8 mouse cellular contexts compared by ENCODE assay signal in genomic region chr9:44326371-44327063, GRCm38 (mm10). TPM values are rescaled to one million over a fixed set of nuclear protein-coding genes. Genes with fewer than 3 reads are reported as not detected.
DNase-seq lines count a peak whose midpoint lies in the region; ATAC-seq and TF ChIP-seq lines count a peak whose summit lies in the region.

No protein-coding gene starts in this region.

- peaks cover 11% of the 10 kb centered on the region; the same call in 1 of the 2 replicates for H3K79me2 ChIP-seq in MEL (ENCODE audit: control insufficient read depth, insufficient read depth, low read length, poor library complexity)

- H3K27me3 ChIP-seq in MEL (ENCODE audit: control insufficient read depth in 1 of 2, insufficient read depth in 2 of 2, low read length in 2 of 2): no peaks in the 10 kb centered on the region
- no peaks in the 10 kb centered on the region for H3K27me3 ChIP-seq in forebrain, postnatal 0 days (ENCODE audit: insufficient read depth, low read length)

- TF ChIP-seq POLR2A in MEL (IDR thresholded peaks at IDR 0.05; ENCODE audit: control insufficient read depth in 1 of 2, insufficient read depth in 1 of 2, low read depth in 1 of 2, low read length in 2 of 2, poor library complexity in 1 of 2): peak in 1 of 2 experiments; percentile 61; a peak in 1 of 4 replicates
- peak; percentile 84; the same call in 1 of the 2 replicates for TF ChIP-seq POLR2A in lung, adult 2 months (IDR thresholded peaks at IDR 0.05; ENCODE audit: borderline replicate concordance, extremely low read depth, low read depth, low read length)

- TF ChIP-seq EP300 in MEL (IDR thresholded peaks at IDR 0.05; ENCODE audit: low read depth in 1 of 2, low read length in 2 of 2): no peak

- intact Hi-C loops in heart, postnatal 36 days (cut with DNase I): no loop called here

- DNase-seq in MEL (ENCODE audit: low read depth, low spot score): peak; percentile 94
- DNase-seq in cerebellum, adult 8-10 months: peak; percentile 85
- peak; percentile 91 for DNase-seq in forebrain, postnatal 0 days
- DNase-seq in heart, postnatal 36 days: peak; percentile 76 to 82
- peak; percentile 82 to 92 for DNase-seq in layer of hippocampus, adult 18-20 months (ENCODE audit: low spot score in 2 of 2)
- peak; percentile 77 for DNase-seq in lung, adult 2 months
- DNase-seq in testis, postnatal 14 days (ENCODE audit: low spot score): peak; percentile 86

- peak overlapping the region; percentile 90 for H3K9ac ChIP-seq in MEL (ENCODE audit: control insufficient read depth, low read depth, low read length, poor library complexity, severe bottlenecking)
- H3K9ac ChIP-seq in forebrain, postnatal 0 days: peak overlapping the region; percentile 76

- H3K27ac ChIP-seq in MEL (ENCODE audit: control insufficient read depth, low read depth, low read length): peak overlapping the region; percentile 96
- H3K27ac ChIP-seq in forebrain, postnatal 0 days (ENCODE audit: low read depth, low read length): peak overlapping the region; percentile 87

- no peak for TF ChIP-seq RAD21 in MEL (IDR thresholded peaks at IDR 0.05; ENCODE audit: low read depth, low read length)

- no peak for TF ChIP-seq CTCF in MEL (IDR thresholded peaks at IDR 0.05 in 2 of 3, conservative IDR thresholded peaks at IDR 0.05 in 1 of 3; ENCODE audit: control insufficient read depth in 1 of 3, insufficient read depth in 1 of 3, low read depth in 2 of 3, low read length in 3 of 3, poor library complexity in 1 of 3, severe bottlenecking in 1 of 3)
- no peak; the same call in 1 of the 2 replicates for TF ChIP-seq CTCF in forebrain, postnatal 0 days (IDR thresholded peaks at IDR 0.05; ENCODE audit: low read depth)
- no peak for TF ChIP-seq CTCF in lung, adult 2 months (IDR thresholded peaks at IDR 0.05; ENCODE audit: insufficient read depth, low read length)

- H3K36me3 ChIP-seq in MEL (ENCODE audit: control insufficient read depth in 1 of 2, insufficient read depth in 2 of 2, low read length in 2 of 2): peaks cover 0 to 3% of the 10 kb centered on the region in 2 experiments; a peak in 1 of 4 replicates
- H3K36me3 ChIP-seq in forebrain, postnatal 0 days (ENCODE audit: insufficient read depth): peaks cover 17% of the 10 kb centered on the region

- ATAC-seq in forebrain, postnatal 0 days: peak; percentile 98
- ATAC-seq in neutrophil, adult 5-6 weeks (ENCODE audit: extremely low read depth, insufficient number of reproducible peaks, low FRiP score, poor library complexity, severe bottlenecking): peak; percentile 78

- H3K4me1 ChIP-seq in MEL (ENCODE audit: control insufficient read depth in 1 of 2, insufficient read depth in 2 of 2, low read length in 2 of 2): peaks cover 2 to 9% of the 10 kb centered on the region in 2 experiments; a peak in 3 of 4 replicates
- 0 out of 2 replicates have a peak, but pooled peaks cover 11% of the 10 kb centered on the region for H3K4me1 ChIP-seq in forebrain, postnatal 0 days (ENCODE audit: insufficient read depth)
- peaks cover 8% of the 10 kb centered on the region; the same call in 1 of the 2 replicates for H3K4me1 ChIP-seq in lung, adult 2 months (ENCODE audit: control insufficient read depth, insufficient read depth, low read length)

- H3K4me3 ChIP-seq in MEL (ENCODE audit: control insufficient read depth in 1 of 2, insufficient read depth in 1 of 2, low read depth in 2 of 2, low read length in 2 of 2): peak overlapping the region; percentile 54 to 82
- H3K4me3 ChIP-seq in forebrain, postnatal 0 days (ENCODE audit: low read depth, low read length): peak overlapping the region; percentile 79
- peak overlapping the region; percentile 82 for H3K4me3 ChIP-seq in lung, adult 2 months (replicated peaks; ENCODE audit: extremely low read depth, low read depth, low read length)

- H3K9me3 ChIP-seq in MEL (replicated peaks; ENCODE audit: insufficient read depth, low read length): no peaks in the 10 kb centered on the region
- no peaks in the 10 kb centered on the region for H3K9me3 ChIP-seq in forebrain, postnatal 0 days (ENCODE audit: low read length)

- WGBS in forebrain, postnatal 0 days: under 1% methylated on average over 38 of the region's 38 CpGs
- WGBS in lung, adult 2 months: under 1% methylated on average over 38 of the region's 38 CpGs

- H3K4me2 ChIP-seq in forebrain, postnatal 0 days (ENCODE audit: low read depth): peak overlapping the region; percentile 85

TF ChIP-seq in MEL, 35 proteins besides CTCF, POLR2A, EP300 and RAD21 (continues in another document):
- peak; percentile 99 for TF ChIP-seq MXI1 (IDR thresholded peaks at IDR 0.05; ENCODE audit: low read depth, low read length)
- TF ChIP-seq MYB (IDR thresholded peaks at IDR 0.05; ENCODE audit: low read depth, low read length): no peak
- 0 out of 2 replicates have a peak, but pooled peaks have one; percentile 17 for TF ChIP-seq MAZ (IDR thresholded peaks at IDR 0.05; ENCODE audit: low read depth, low read length)
- peak; percentile 93 for TF ChIP-seq USF1 (IDR thresholded peaks at IDR 0.05; ENCODE audit: low read depth, low read length)
- no peak for TF ChIP-seq MAFK (IDR thresholded peaks at IDR 0.05; ENCODE audit: borderline replicate concordance, low read depth, low read length)
- TF ChIP-seq ZMIZ1 (IDR thresholded peaks at IDR 0.05; ENCODE audit: low read depth, low read length): no peak
- TF ChIP-seq ETS1 (IDR thresholded peaks at IDR 0.05; ENCODE audit: low read depth, low read length): no peak
- TF ChIP-seq E2F4 (IDR thresholded peaks at IDR 0.05; ENCODE audit: borderline replicate concordance, low read depth, low read length): no peak
- TF ChIP-seq CHD2 (IDR thresholded peaks at IDR 0.05; ENCODE audit: low read length): no peak
- no peak for TF ChIP-seq ZC3H11A (IDR thresholded peaks at IDR 0.05; ENCODE audit: low read depth, low read length)
- no peak for TF ChIP-seq ZKSCAN1 (IDR thresholded peaks at IDR 0.05; ENCODE audit: low read depth, low read length)
- peak; percentile 40; the same call in 1 of the 2 replicates for TF ChIP-seq TCF12 (IDR thresholded peaks at IDR 0.05; ENCODE audit: low read depth, low read length)
- peak; percentile 41; the same call in 1 of the 2 replicates for TF ChIP-seq RCOR1 (IDR thresholded peaks at IDR 0.05; ENCODE audit: low read depth, low read length)
- peak; percentile 98 for TF ChIP-seq MAX (IDR thresholded peaks at IDR 0.05; ENCODE audit: low read length)
- peak; percentile 64 for TF ChIP-seq TBP (IDR thresholded peaks at IDR 0.05; ENCODE audit: low read depth, low read length)

RNA-seq across cellular contexts. Expression of gene Dpagt1, which starts 0.7 kb away (rescaled TPM):
- 12.7 and 14.9 TPM in 2 replicates for total RNA-seq in MEL (2012; rRNA removed)
- polyA plus RNA-seq in MEL (2012; ENCODE audit: insufficient read depth in 1 of 2, insufficient read length in 2 of 2, low read depth in 1 of 2, low replicate concordance in 2 of 2, missing spikeins in 1 of 2): 10 to 100 TPM in 1 of 2 experiments, not detected in 1; 43.5 TPM
- total RNA-seq in forebrain, postnatal 0 days (2014; rRNA removed): 17.7 and 18.3 TPM in 2 replicates
- 30.1 and 30.6 TPM in 2 replicates for polyA plus RNA-seq in forebrain, postnatal 0 days (2015; fragmentation: Nextera tagmentation; extraction: Ambion mirVana)
- 10 to 100 TPM; 18.6 to 22.4 TPM for total RNA-seq in heart, postnatal 36 days (2021)
- 10 to 100 TPM; 14.7 to 15.7 TPM for total RNA-seq in layer of hippocampus, adult 18-20 months (2021)
- polyA plus RNA-seq in lung, adult 2 months (2012; rRNA removed): 50.0 and 58.7 TPM in 2 replicates
- 4.4 and 7.1 TPM in 2 replicates for total RNA-seq in neutrophil, adult 5-6 weeks (2017)

RNA-seq across cellular contexts. Expression of gene C2cd2l, which starts 6.4 kb away (rescaled TPM):
- 4.3 and 4.7 TPM in 2 replicates for total RNA-seq in MEL (2012; rRNA removed)
- 10 to 100 TPM in 1 of 2 experiments, not detected in 1; 10.9 TPM for polyA plus RNA-seq in MEL (2012; ENCODE audit: insufficient read depth in 1 of 2, insufficient read length in 2 of 2, low read depth in 1 of 2, low replicate concordance in 2 of 2, missing spikeins in 1 of 2)
- 42.9 and 54.2 TPM in 2 replicates for total RNA-seq in forebrain, postnatal 0 days (2014; rRNA removed)
- polyA plus RNA-seq in forebrain, postnatal 0 days (2015; fragmentation: Nextera tagmentation; extraction: Ambion mirVana): 26.2 and 33.2 TPM in 2 replicates
- 10 to 100 TPM; 14.0 to 14.2 TPM for total RNA-seq in heart, postnatal 36 days (2021)
- total RNA-seq in layer of hippocampus, adult 18-20 months (2021): 100 to 1,000 TPM; 197 to 228 TPM
- polyA plus RNA-seq in lung, adult 2 months (2012; rRNA removed): 77.9 and 88.0 TPM in 2 replicates
- 22.0 and 30.5 TPM in 2 replicates for total RNA-seq in neutrophil, adult 5-6 weeks (2017)

RNA-seq across cellular contexts. Expression of gene H2afx, which starts 8.0 kb away (rescaled TPM):
- 805 and 828 TPM in 2 replicates for total RNA-seq in MEL (2012; rRNA removed)
- 10 to 100 TPM in 1 of 2 experiments, not detected in 1; 89.6 TPM for polyA plus RNA-seq in MEL (2012; ENCODE audit: insufficient read depth in 1 of 2, insufficient read length in 2 of 2, low read depth in 1 of 2, low replicate concordance in 2 of 2, missing spikeins in 1 of 2)
- 97.8 and 109 TPM in 2 replicates for total RNA-seq in forebrain, postnatal 0 days (2014; rRNA removed)
- polyA plus RNA-seq in forebrain, postnatal 0 days (2015; fragmentation: Nextera tagmentation; extraction: Ambion mirVana): 143 and 149 TPM in 2 replicates
- total RNA-seq in heart, postnatal 36 days (2021): 10 to 100 TPM; 13.3 to 13.6 TPM
- 10 to 100 TPM; 46.1 to 47.7 TPM for total RNA-seq in layer of hippocampus, adult 18-20 months (2021)
- 41.3 and 50.1 TPM in 2 replicates for polyA plus RNA-seq in lung, adult 2 months (2012; rRNA removed)
- total RNA-seq in neutrophil, adult 5-6 weeks (2017): 17.6 and 20.0 TPM in 2 replicates

RNA-seq across cellular contexts. Expression of gene Hmbs, which starts 17.5 kb away (rescaled TPM):
- 110 and 145 TPM in 2 replicates for total RNA-seq in MEL (2012; rRNA removed)
- polyA plus RNA-seq in MEL (2012; ENCODE audit: insufficient read depth in 1 of 2, insufficient read length in 2 of 2, low read depth in 1 of 2, low replicate concordance in 2 of 2, missing spikeins in 1 of 2): 100 to 1,000 TPM in 1 of 2 experiments, not detected in 1; 138 TPM
- 38.1 and 38.6 TPM in 2 replicates for total RNA-seq in forebrain, postnatal 0 days (2014; rRNA removed)
- 53.3 and 55.0 TPM in 2 replicates for polyA plus RNA-seq in forebrain, postnatal 0 days (2015; fragmentation: Nextera tagmentation; extraction: Ambion mirVana)
- total RNA-seq in heart, postnatal 36 days (2021): 10 to 100 TPM; 41.1 to 49.8 TPM
- 10 to 100 TPM; 18.9 to 21.2 TPM for total RNA-seq in layer of hippocampus, adult 18-20 months (2021)
- polyA plus RNA-seq in lung, adult 2 months (2012; rRNA removed): 21.8 and 27.7 TPM in 2 replicates
- 3.3 and 11.4 TPM in 2 replicates for total RNA-seq in neutrophil, adult 5-6 weeks (2017)

RNA-seq across cellular contexts. Expression of gene Hinfp, which starts 21.0 kb away (rescaled TPM):
- total RNA-seq in MEL (2012; rRNA removed): 14.3 and 16.4 TPM in 2 replicates
- polyA plus RNA-seq in MEL (2012; ENCODE audit: insufficient read depth in 1 of 2, insufficient read length in 2 of 2, low read depth in 1 of 2, low replicate concordance in 2 of 2, missing spikeins in 1 of 2): 10 to 100 TPM in 1 of 2 experiments, not detected in 1; 31.3 TPM
- 24.4 and 29.5 TPM in 2 replicates for total RNA-seq in forebrain, postnatal 0 days (2014; rRNA removed)
- polyA plus RNA-seq in forebrain, postnatal 0 days (2015; fragmentation: Nextera tagmentation; extraction: Ambion mirVana): 10.7 and 14.2 TPM in 2 replicates
- 1 to 10 TPM; 7.8 to 8.7 TPM for total RNA-seq in heart, postnatal 36 days (2021)
- 10 to 100 TPM; 30.0 to 30.6 TPM for total RNA-seq in layer of hippocampus, adult 18-20 months (2021)
- 16.9 and 21.3 TPM in 2 replicates for polyA plus RNA-seq in lung, adult 2 months (2012; rRNA removed)
- total RNA-seq in neutrophil, adult 5-6 weeks (2017): 32.0 and 46.7 TPM in 2 replicates

Comparison
In these comparisons a context has a peak if more than half of its experiments do, and no peak if none do; other contexts are left out.
1. Peak in every context shown above with its lines: DNase-seq, ATAC-seq, H3K4me3 ChIP-seq and H3K27ac ChIP-seq.